Mouse (Mus musculus) spleen, postnatal 0 days (tissue): ENCODE measurements around the gene Mapk3. TPM values are rescaled to one million over a fixed set of nuclear protein-coding genes. Genes with fewer than 3 reads are reported as not detected.

Experiments
- polyA plus RNA-seq: library from polyadenylated mRNA; unstranded; fragments of >200 nt; fragmentation: Nextera tagmentation; extraction: Ambion mirVana; gene quantifications from 2 replicates; pipeline ENCODE4 v1.2.1, GENCODE M21; 2015

The Mapk3 gene
- polyA plus RNA-seq = 46.8 and 62.2 TPM in 2 replicates

DNA sequence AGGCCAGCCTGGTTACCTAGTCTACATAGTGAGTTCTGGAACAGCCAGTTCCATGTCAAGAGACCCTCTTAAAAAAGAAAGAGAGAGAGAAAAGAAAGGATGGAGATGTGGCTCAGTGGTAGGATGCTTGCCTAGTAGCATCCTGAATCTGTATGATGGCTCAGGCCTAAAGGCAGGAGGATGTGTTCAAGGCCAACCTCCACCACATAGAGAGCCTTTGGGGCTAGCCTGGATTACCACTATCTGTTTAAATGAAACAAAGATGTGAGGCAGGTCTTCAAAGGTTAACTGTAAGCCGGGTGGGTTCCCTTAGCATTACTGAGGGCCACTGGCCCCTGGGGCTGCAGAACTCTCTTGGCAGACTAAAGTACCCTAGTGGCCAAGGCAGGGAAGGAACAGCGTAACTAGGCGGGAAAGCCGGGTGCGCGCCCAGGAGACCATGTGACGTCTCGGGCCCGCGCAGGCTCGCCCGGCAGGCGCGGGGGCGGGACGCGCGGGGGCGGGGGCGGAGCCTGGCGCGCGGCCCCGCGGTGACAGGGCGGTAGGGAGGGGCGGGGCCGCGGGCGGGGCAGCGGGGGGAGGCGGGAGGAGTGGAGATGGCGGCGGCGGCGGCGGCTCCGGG, at the start of gene Mapk3:
TSS of gene Mapk3 (plus strand) at position 552 of the 622 bp plus-strand sequence.

DNA sequence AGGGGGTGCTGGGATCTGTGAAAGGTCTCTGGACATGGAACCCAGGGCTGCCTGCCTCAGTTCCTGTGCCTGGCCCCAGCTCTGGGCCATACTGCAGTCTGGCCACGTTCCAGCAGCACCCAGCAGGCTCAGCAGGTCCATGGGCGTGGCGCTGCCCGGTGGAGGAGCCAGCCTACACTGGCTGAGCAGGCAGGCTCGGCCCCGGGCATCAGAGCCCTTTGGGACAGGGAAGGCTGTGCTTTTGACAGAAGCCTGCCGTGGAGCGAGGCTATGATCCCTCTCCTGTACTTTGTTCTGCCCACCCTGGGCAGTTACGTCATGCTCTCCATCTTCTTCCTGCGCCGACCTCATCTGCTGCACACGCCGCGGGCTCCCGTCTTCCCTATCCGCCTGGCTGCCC, 6.8 kb downstream of the Mapk3 start, which contains the start of gene Gdpd3:
TSS of gene Gdpd3 (plus strand) at position 134 of the 400 bp plus-strand sequence.

DNA sequence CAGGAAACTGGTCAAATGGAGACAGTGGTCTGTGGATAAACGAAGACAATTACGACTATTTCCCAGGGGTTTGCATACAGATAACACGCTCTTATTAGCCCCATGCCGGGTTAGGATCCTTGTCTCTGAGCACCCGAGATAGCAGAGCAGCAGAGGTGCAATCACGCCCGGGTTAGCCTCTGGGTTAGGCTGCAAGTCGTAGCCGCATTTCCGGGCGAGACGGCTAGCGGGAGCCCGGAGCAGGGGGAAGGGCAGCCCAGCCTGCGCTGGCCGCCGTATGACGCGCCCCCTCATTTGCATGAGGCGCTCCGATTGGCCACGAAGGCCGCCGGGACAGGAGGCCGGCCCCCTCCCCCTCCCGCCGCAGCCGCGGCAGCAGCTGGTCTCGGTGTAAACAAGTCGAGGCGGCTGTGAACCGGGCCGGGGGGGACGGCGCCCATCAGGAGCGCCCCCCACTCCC, 17.2 kb downstream of the Mapk3 start, which contains the start of gene Ypel3:
TSS of gene Ypel3 (plus strand) at position 358 of the 460 bp plus-strand sequence.

DNA sequence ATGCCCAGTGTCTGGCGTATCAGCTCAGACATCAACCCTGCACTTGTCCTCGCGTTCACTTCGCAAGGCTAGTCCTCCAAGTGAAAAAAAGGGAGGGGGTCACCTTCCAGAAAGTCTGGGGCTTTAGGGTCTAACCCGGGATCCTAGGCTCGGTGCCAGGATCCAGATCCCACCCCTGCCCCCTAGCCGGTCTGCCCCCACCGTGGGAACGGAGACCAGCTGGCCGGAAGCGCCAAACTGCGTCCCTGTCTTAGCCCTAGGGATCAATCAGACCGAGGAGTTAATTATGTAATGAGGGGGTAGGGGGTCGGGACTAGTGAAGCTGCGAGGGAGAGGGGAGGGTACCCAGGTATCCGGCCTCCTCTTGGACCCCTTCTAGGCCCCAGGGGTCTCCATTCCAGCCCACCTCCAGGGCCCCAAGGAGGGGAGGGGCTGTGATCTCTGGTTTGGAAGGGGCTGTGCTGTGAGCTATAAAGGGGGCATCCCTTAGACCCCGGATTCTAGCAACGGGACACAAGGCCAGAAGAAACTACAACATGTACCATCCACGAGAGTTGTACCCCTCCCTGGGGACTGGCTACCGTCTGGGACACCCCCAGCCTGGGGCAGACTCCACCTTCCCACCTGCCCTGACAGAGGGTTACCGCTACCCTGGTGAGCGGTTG, 21.7 kb downstream of the Mapk3 start, which contains the start of gene Tbx6:
TSS of gene Tbx6 (plus strand) at position 513 of the 665 bp plus-strand sequence.

DNA sequence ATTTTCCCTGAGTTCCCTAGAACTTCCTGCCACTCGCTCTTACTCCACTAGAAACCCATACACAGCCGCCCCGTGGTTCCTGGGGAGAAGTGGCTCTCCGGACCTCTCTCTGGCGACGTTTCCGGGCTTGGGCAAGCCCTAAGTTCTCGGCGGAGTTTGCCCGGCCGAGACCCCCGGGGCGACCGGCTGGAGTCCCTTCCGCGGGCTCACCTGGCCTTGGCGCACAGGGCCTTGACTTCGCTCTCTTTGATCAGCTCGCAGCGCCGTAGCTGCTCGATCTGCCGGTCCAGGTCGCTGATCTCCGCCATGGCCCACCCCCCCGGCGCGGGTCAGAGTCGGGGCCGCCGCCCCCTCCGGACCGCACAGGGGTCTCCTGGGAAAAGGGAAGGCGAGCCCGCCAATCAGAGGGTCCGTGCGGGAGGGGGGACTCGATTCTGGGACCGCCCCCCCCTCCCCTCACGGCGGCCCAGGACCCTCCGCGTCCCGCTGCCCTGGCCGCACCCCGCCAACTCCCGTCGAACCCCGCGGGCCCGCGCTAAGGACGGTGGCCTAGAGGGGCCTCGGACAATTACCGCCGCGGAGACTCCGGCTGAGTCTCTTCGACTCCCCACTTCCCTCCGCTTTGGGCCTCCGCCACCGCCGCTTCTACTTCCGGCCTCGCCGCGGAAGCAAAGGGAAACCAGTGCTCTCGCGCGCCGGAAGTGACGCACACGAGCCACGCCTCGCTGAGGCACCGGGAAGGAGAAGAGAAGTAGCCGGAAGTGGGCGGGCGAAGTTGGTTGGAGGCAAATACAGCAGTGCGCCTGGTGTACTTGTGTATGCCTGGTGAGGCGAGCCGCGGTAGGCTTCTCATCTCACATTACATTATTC, 32.7 kb downstream of the Mapk3 start, which contains the start of gene Ppp4c:
TSS of gene Ppp4c (minus strand) at position 646 of the 870 bp plus-strand sequence.

DNA sequence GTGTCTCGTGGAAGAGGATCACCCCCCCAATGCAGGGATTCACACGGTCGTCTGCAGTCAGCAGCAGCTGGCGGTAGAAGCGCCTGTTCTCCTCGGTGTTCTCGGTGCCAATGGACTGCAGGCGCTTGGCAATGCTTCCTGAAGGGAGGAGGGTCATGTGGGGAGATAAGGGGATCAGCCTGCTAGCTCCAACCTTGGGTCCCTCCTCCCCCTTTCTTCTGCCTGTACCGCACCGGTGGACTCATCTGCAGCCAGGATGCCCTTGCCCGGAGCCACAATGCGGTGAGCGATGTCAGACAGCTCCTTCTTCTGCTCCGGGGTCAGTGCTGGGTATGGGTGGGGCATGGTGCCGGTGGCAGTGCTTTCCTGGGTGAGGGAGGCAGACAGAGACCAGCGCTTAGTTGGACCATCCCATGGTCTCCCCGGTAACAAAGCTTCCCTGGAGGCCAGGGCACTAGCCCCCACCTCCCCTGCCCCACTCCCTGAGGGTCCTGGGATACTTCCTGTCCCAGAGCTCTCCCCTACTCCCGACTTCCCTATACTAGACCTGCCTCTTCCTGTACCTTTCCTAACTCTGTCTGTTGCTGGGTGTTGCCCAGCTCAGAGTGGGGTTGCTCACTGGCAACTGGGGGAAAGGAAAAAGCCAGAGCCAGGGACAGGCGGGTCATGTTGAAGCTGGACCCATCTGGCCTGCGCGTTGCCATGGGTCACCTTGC, 38.2 kb downstream of the Mapk3 start, which contains the start of gene Fam57b:
TSS of gene Fam57b (plus strand) at position 258 of the 716 bp plus-strand sequence.

Other genes with a start within 250 kb of the Mapk3 start
- gene Eif3c, start 193.2 kb upstream of the Mapk3 start, polyA plus RNA-seq = 127 and 128 TPM in 2 replicates
- 8.2 and 8.4 TPM in 2 replicates for gene Apobr, start 174.7 kb upstream of the Mapk3 start, polyA plus RNA-seq
- gene Cln3, start 173.8 kb upstream of the Mapk3 start, polyA plus RNA-seq = 23.1 and 32.8 TPM in 2 replicates
- gene Il27, start 164.7 kb upstream of the Mapk3 start, polyA plus RNA-seq = 0.52 and 0.55 TPM in 2 replicates
- gene Nupr1, start 128.7 kb upstream of the Mapk3 start, polyA plus RNA-seq = 14.0 and 15.6 TPM in 2 replicates
- gene Sgf29, start 110.3 kb upstream of the Mapk3 start, polyA plus RNA-seq = 32.5 and 37.4 TPM in 2 replicates
- 10.9 and 15.1 TPM in 2 replicates for gene Sult1a1, start 83.2 kb upstream of the Mapk3 start, polyA plus RNA-seq
- 142 and 152 TPM in 2 replicates for gene Bola2, start 64.2 kb upstream of the Mapk3 start, polyA plus RNA-seq
- gene Slx1b, start 63.8 kb upstream of the Mapk3 start, polyA plus RNA-seq = 3.1 and 4.5 TPM in 2 replicates
- 226 and 316 TPM in 2 replicates for gene Coro1a, start 51.8 kb upstream of the Mapk3 start, polyA plus RNA-seq
- 4.7 and 6.9 TPM in 2 replicates for gene Gdpd3, start 6.7 kb downstream of the Mapk3 start, polyA plus RNA-seq
- 155 and 172 TPM in 2 replicates for gene Ypel3, start 17.4 kb downstream of the Mapk3 start, polyA plus RNA-seq
- gene Tbx6, start 21.9 kb downstream of the Mapk3 start, polyA plus RNA-seq = 0.81 and 1.0 TPM in 2 replicates
- 134 and 141 TPM in 2 replicates for gene Ppp4c, start 32.9 kb downstream of the Mapk3 start, polyA plus RNA-seq
- gene Fam57b, start 38.1 kb downstream of the Mapk3 start, polyA plus RNA-seq = 0.16 TPM in 1 of 2 replicates, not detected in the other
- gene 4930451I11Rik, start 72.0 kb downstream of the Mapk3 start, polyA plus RNA-seq = not detected in 2 replicates
- gene Doc2a, start 87.8 kb downstream of the Mapk3 start, polyA plus RNA-seq = not detected in 2 replicates
- 22.2 and 23.3 TPM in 2 replicates for gene Hirip3, start 102.4 kb downstream of the Mapk3 start, polyA plus RNA-seq
- 54.5 and 56.4 TPM in 2 replicates for gene Ino80e, start 102.8 kb downstream of the Mapk3 start, polyA plus RNA-seq
- 16.8 and 21.7 TPM in 2 replicates for gene Taok2, start 125.1 kb downstream of the Mapk3 start, polyA plus RNA-seq
- gene Tmem219, start 163.3 kb downstream of the Mapk3 start, polyA plus RNA-seq = 27.2 and 31.4 TPM in 2 replicates
- gene Kctd13, start 169.3 kb downstream of the Mapk3 start, polyA plus RNA-seq = 9.0 and 9.3 TPM in 2 replicates
- gene Asphd1, start 190.0 kb downstream of the Mapk3 start, polyA plus RNA-seq = 0.12 TPM in 1 of 2 replicates, not detected in the other
- 0.34 and 0.40 TPM in 2 replicates for gene Sez6l2, start 191.0 kb downstream of the Mapk3 start, polyA plus RNA-seq
- 56.1 and 61.1 TPM in 2 replicates for gene Cdipt, start 216.3 kb downstream of the Mapk3 start, polyA plus RNA-seq
- gene Cdiptos, start 216.5 kb downstream of the Mapk3 start, polyA plus RNA-seq = 1.4 and 2.3 TPM in 2 replicates